ENCODE assay signal across 15 mouse cellular contexts in genomic region chr7:63462684-63463083, GRCm38 (mm10). TPM values are rescaled to one million over a fixed set of nuclear protein-coding genes. Genes with fewer than 3 reads are reported as not detected.
DNase-seq lines count a peak whose midpoint lies in the region.
"Had no signal": no experiment of that assay in that cellular context is flagged by ENCODE, and none has a peak within 500 bp of the region (broad histone marks: within the 10 kb centered on the region; RNA-seq: fewer than 3 reads in every experiment).

No protein-coding gene starts in this region.

- peak; percentile 57 for DNase-seq in cerebellum, adult 9-10 months
- DNase-seq in cerebellum, postnatal 4 days (ENCODE audit: low spot score in 2 of 2) = no peak
- peak; percentile 22 to 63 for DNase-seq in layer of hippocampus, adult 18-20 months (ENCODE audit: low spot score in 2 of 2)
- no peak for DNase-seq in layer of hippocampus, postnatal 25 days (ENCODE audit: extremely low spot score in 1 of 2, low spot score in 1 of 2)
- DNase-seq in brain, adult 2 months (ENCODE audit: low read depth, low spot score) = peak; percentile 87
- DNase-seq in layer of hippocampus, postnatal 36 days = peak; percentile 27 to 40
- no peak for DNase-seq in neural tube, embryonic 10.5 days (ENCODE audit: extremely low spot score, low spot score)
- no peak for DNase-seq in kidney, postnatal 14 days
- DNase-seq: adrenal gland, postnatal 14 days; gastrocnemius, postnatal 36 days; kidney, adult 11 months; lung, adult 2 months; thymus, adult 18-20 months had no signal

RNA-seq across cellular contexts. Expression of gene Otud7a, which starts 18.1 kb away (rescaled TPM):
- total RNA-seq in layer of hippocampus, adult 18-20 months (2021) = 10 to 100 TPM; 71.5 to 71.8 TPM
- total RNA-seq in layer of hippocampus, postnatal 25 days (2021) = 10 to 100 TPM; 68.3 to 74.7 TPM
- 10 to 100 TPM; 68.9 to 70.0 TPM for total RNA-seq in layer of hippocampus, postnatal 36 days (2021)
- total RNA-seq: G1E; megakaryocyte-erythroid progenitor cell, adult 5-6 weeks had no signal

Comparison
In these comparisons a context has a peak if more than half of its experiments do, and no peak if none do; other contexts are left out.
1. DNase-seq: peak in cerebellum, adult 9-10 months (single experiment), layer of hippocampus, adult 18-20 months (2 of 2), brain, adult 2 months (single experiment) and layer of hippocampus, postnatal 36 days (2 of 2); none in cerebellum, postnatal 4 days (0 of 2), layer of hippocampus, postnatal 25 days (0 of 2), neural tube, embryonic 10.5 days (single experiment) and kidney, postnatal 14 days (single experiment).